Mouse (Mus musculus) layer of hippocampus, adult 8-10 months (tissue): ENCODE measurements around the gene Wnt6. TPM values are rescaled to one million over a fixed set of nuclear protein-coding genes. Genes with fewer than 3 reads are reported as not detected.
"Not testable (repeated sequence)": the region's sequence is repeated elsewhere in the genome, so short reads cannot be mapped to it uniquely, and the experiment has no call there.

Source experiments
- DNase-seq, 2 experiments: peaks; one replicate each; pipeline ENCODE4 v3.0.0; 2022; ENCODE audit warnings: low spot score in 2 of 2
- total RNA-seq, 4 experiments: library from RNA; stranded (reverse); gene quantifications; 2 replicates each; pipeline ENCODE4 v1.2.4; 2022

Wnt6 gene
- total RNA-seq, 4 experiments from 2014 or later, result 1.0 to 1.7 (median 1.4) TPM

- DNase-seq, result no peak
Observed at GRCm38 (mm10) chr1:74805843-74806242, 34.2 kb downstream of the Wnt6 start.

GRCm38 (mm10) chr1:74806360-74807311 lies 34.9 kb downstream of the Wnt6 start:
- no peak for DNase-seq

- DNase-seq, result no peak
Observed at GRCm38 (mm10) chr1:74807551-74808071, 35.9 kb downstream of the Wnt6 start.

- DNase-seq, result peak; percentile 85 to 93
Observed at GRCm38 (mm10) chr1:74808078-74808477, 36.4 kb downstream of the Wnt6 start.

GRCm38 (mm10) chr1:74809007-74809406 lies 37.3 kb downstream of the Wnt6 start:
- no peak for DNase-seq

- DNase-seq, result no peak
Observed at GRCm38 (mm10) chr1:74814931-74815647, 43.4 kb downstream of the Wnt6 start.

- DNase-seq, result not testable (repeated sequence)
Observed at GRCm38 (mm10) chr1:74815965-74816364, 44.3 kb downstream of the Wnt6 start.

GRCm38 (mm10) chr1:74816612-74817199 lies 45.0 kb downstream of the Wnt6 start:
- peak; percentile 85 to 86 for DNase-seq

- no peak for DNase-seq
Observed at GRCm38 (mm10) chr1:74817219-74817618, 45.5 kb downstream of the Wnt6 start.

GRCm38 (mm10) chr1:74818509-74818908 lies 46.8 kb downstream of the Wnt6 start:
- DNase-seq, result no peak

GRCm38 (mm10) chr1:74823598-74823997 lies 51.9 kb downstream of the Wnt6 start:
- not testable (repeated sequence) for DNase-seq

- peak in 1 of 2 experiments; percentile 57 for DNase-seq
Observed at GRCm38 (mm10) chr1:74824518-74825302, 53.0 kb downstream of the Wnt6 start.

- no peak for DNase-seq
Observed at GRCm38 (mm10) chr1:74830061-74830460, 58.4 kb downstream of the Wnt6 start.

- DNase-seq, result no peak
Observed at GRCm38 (mm10) chr1:74833255-74833654, 61.6 kb downstream of the Wnt6 start.

Other genes with a start within 250 kb of the Wnt6 start
- 10 to 100 TPM; 22.0 to 29.6 (median 23.6) TPM for gene Plcd4, start 229.0 kb upstream of the Wnt6 start, total RNA-seq
- 10 to 100 TPM; 22.1 to 31.4 (median 24.3) TPM for gene Usp37, start 227.6 kb upstream of the Wnt6 start, total RNA-seq
- 10 to 100 TPM; 28.4 to 36.8 (median 31.7) TPM for gene Zfp142, start 183.6 kb upstream of the Wnt6 start, total RNA-seq
- gene Bcs1l, start 183.6 kb upstream of the Wnt6 start, total RNA-seq, result 10 to 100 TPM; 20.3 to 25.2 (median 23.4) TPM
- 10 to 100 TPM; 62.0 to 85.5 (median 67.7) TPM for gene Rnf25, start 170.5 kb upstream of the Wnt6 start, total RNA-seq
- 1 to 10 TPM; 3.5 to 8.0 (median 5.4) TPM for gene Stk36, start 170.4 kb upstream of the Wnt6 start, total RNA-seq
- 10 to 100 TPM; 25.5 to 35.9 (median 31.1) TPM for gene Ttll4, start 110.1 kb upstream of the Wnt6 start, total RNA-seq
- 1 to 10 TPM; 6.0 to 7.1 (median 7.0) TPM for gene Cyp27a1, start 58.3 kb upstream of the Wnt6 start, total RNA-seq
- gene Prkag3, start 22.7 kb upstream of the Wnt6 start, total RNA-seq, result under 1 TPM in 3 of 4 experiments, not detected in 1; 0.16 to 0.36 (median 0.19) TPM
- 1 to 10 TPM; 2.5 to 4.3 (median 3.3) TPM for gene Wnt10a, start 19.6 kb downstream of the Wnt6 start, total RNA-seq
- gene Cdk5r2, start 83.0 kb downstream of the Wnt6 start, total RNA-seq, result 100 to 1,000 TPM; 159 to 177 (median 168) TPM
- not detected for gene Fev, start 113.5 kb downstream of the Wnt6 start, total RNA-seq
- under 1 TPM in 2 of 4 experiments, not detected in 2; 0.74 to 0.82 TPM for gene Cryba2, start 121.3 kb downstream of the Wnt6 start, total RNA-seq
- 1 to 10 TPM; 3.3 to 4.6 (median 3.6) TPM for gene Cfap65, start 163.7 kb downstream of the Wnt6 start, total RNA-seq
- under 1 TPM in 3 of 4 experiments, not detected in 1; 0.20 to 0.37 (median 0.32) TPM for gene Ihh, start 179.8 kb downstream of the Wnt6 start, total RNA-seq